In genomic region chr5:35879199-35879598, GRCm38 (mm10) we compare ENCODE assay signal across 14 mouse cellular contexts. TPM values are rescaled to one million over a fixed set of nuclear protein-coding genes. Genes with fewer than 3 reads are reported as not detected.
DNase-seq lines count a peak whose midpoint lies in the region; ATAC-seq and TF ChIP-seq lines count a peak whose summit lies in the region.
"Had no signal": no experiment of that assay in that cellular context is flagged by ENCODE, and none has a peak within 500 bp of the region (broad histone marks: within the 10 kb centered on the region; RNA-seq: fewer than 3 reads in every experiment).

No protein-coding gene starts in this region.

- no peak overlapping the region for H3K9ac ChIP-seq in forebrain, embryonic 15.5 days (replicated peaks)
- H3K9ac ChIP-seq in intestine, embryonic 16.5 days (ENCODE audit: low read depth, low read length) = no peak overlapping the region
- H3K9ac ChIP-seq: limb, embryonic 15.5 days had no signal

- 62% methylated on average over 8 of the region's 8 CpGs for WGBS in forebrain, embryonic 15.5 days
- WGBS in forebrain, embryonic 10.5 days = 90% methylated on average over 8 of the region's 8 CpGs
- 89% methylated on average over 8 of the region's 8 CpGs for WGBS in intestine, embryonic 16.5 days

- H3K27me3 ChIP-seq in forebrain, embryonic 15.5 days = no peaks in the 10 kb centered on the region
- H3K27me3 ChIP-seq in forebrain, embryonic 10.5 days (ENCODE audit: poor library complexity, severe bottlenecking) = no peaks in the 10 kb centered on the region
- no peaks in the 10 kb centered on the region for H3K27me3 ChIP-seq in intestine, embryonic 16.5 days (replicated peaks; ENCODE audit: control insufficient read depth, insufficient read depth, low read length)
- H3K27me3 ChIP-seq: limb, embryonic 15.5 days had no signal

- H3K4me2 ChIP-seq in forebrain, embryonic 15.5 days (replicated peaks) = no peak overlapping the region
- no peak overlapping the region for H3K4me2 ChIP-seq in intestine, embryonic 16.5 days (ENCODE audit: low read depth, low read length)
- H3K4me2 ChIP-seq: limb, embryonic 15.5 days had no signal

- TF ChIP-seq CTCF in brain, embryonic 14.5 days (IDR thresholded peaks at IDR 0.05; ENCODE audit: borderline replicate concordance, extremely low read depth, insufficient read depth, insufficient read length) = no peak
- TF ChIP-seq CTCF in layer of hippocampus, adult 2 months (conservative IDR thresholded peaks at IDR 0.05) = no peak

- H3K4me1 ChIP-seq in forebrain, embryonic 15.5 days = peaks cover 18% of the 10 kb centered on the region
- H3K4me1 ChIP-seq in forebrain, embryonic 10.5 days = peaks cover 11% of the 10 kb centered on the region; the same call in 1 of the 2 replicates
- peaks cover 3% of the 10 kb centered on the region; the same call in 1 of the 2 replicates for H3K4me1 ChIP-seq in intestine, embryonic 16.5 days (ENCODE audit: control insufficient read depth, insufficient read depth, low read length)

- no peak for TF ChIP-seq POLR2A in brain, embryonic 14.5 days (IDR thresholded peaks at IDR 0.05; ENCODE audit: borderline replicate concordance, extremely low read depth, insufficient read depth, insufficient read length, poor library complexity, severe bottlenecking)

- peak overlapping the region; percentile 61 for H3K27ac ChIP-seq in forebrain, embryonic 15.5 days (replicated peaks)
- H3K27ac ChIP-seq in forebrain, embryonic 10.5 days = no peak overlapping the region
- peak overlapping the region; percentile 87 for H3K27ac ChIP-seq in layer of hippocampus, adult 2 months
- no peak overlapping the region for H3K27ac ChIP-seq in intestine, embryonic 16.5 days (ENCODE audit: low read length)
- H3K27ac ChIP-seq: limb, embryonic 15.5 days had no signal

- no peak overlapping the region for H3K4me3 ChIP-seq in forebrain, embryonic 15.5 days
- no peak overlapping the region for H3K4me3 ChIP-seq in forebrain, embryonic 10.5 days
- H3K4me3 ChIP-seq in layer of hippocampus, adult 2 months = no peak overlapping the region
- no peak overlapping the region for H3K4me3 ChIP-seq in intestine, embryonic 16.5 days (ENCODE audit: low read length)
- H3K4me3 ChIP-seq: limb, embryonic 15.5 days had no signal

- no peaks in the 10 kb centered on the region for H3K9me3 ChIP-seq in forebrain, embryonic 15.5 days
- no peaks in the 10 kb centered on the region for H3K9me3 ChIP-seq in forebrain, embryonic 10.5 days
- H3K9me3 ChIP-seq in intestine, embryonic 16.5 days (ENCODE audit: control insufficient read depth, low read length) = no peaks in the 10 kb centered on the region
- H3K9me3 ChIP-seq: limb, embryonic 15.5 days had no signal

- peak; percentile 93 for ATAC-seq in forebrain, embryonic 15.5 days (replicated peaks)
- no peak for ATAC-seq in intestine, embryonic 16.5 days
- no peak for ATAC-seq in granulocyte monocyte progenitor cell, adult 5-6 weeks (replicated peaks; ENCODE audit: poor library complexity, severe bottlenecking)

- H3K36me3 ChIP-seq in forebrain, embryonic 15.5 days = no peaks in the 10 kb centered on the region
- H3K36me3 ChIP-seq in forebrain, embryonic 10.5 days (replicated peaks) = no peaks in the 10 kb centered on the region
- H3K36me3 ChIP-seq in intestine, embryonic 16.5 days (ENCODE audit: control insufficient read depth, insufficient read depth, low read length) = no peaks in the 10 kb centered on the region
- H3K36me3 ChIP-seq: limb, embryonic 15.5 days had no signal

- no peak for DNase-seq in forebrain, embryonic 10.5 days (ENCODE audit: extremely low spot score, low spot score)
- DNase-seq in brain, embryonic 14.5 days (ENCODE audit: low read depth) = peak; percentile 90
- DNase-seq in layer of hippocampus, adult 2 months (ENCODE audit: low spot score in 2 of 2) = peak; percentile 79 to 84
- DNase-seq in right cerebral cortex, adult 2 months (ENCODE audit: low spot score in 2 of 2) = peak; percentile 64 to 67
- no peak for DNase-seq in retina, embryonic 14.5 days (ENCODE audit: low spot score)
- DNase-seq: B cell, adult 2 months; cerebellum, adult 11-12 months; kidney, postnatal 25 days; lung, postnatal 36 days; midbrain, embryonic 14.5 days had no signal

RNA-seq across cellular contexts. Expression of gene Afap1, which starts 13.9 kb away (rescaled TPM):
- polyA plus RNA-seq in forebrain, embryonic 15.5 days (2015; fragmentation: Nextera tagmentation; extraction: Ambion mirVana) = 52.5 and 55.7 TPM in 2 replicates
- 12.8 and 14.3 TPM in 2 replicates for polyA plus RNA-seq in forebrain, embryonic 10.5 days (2016; fragmentation: Nextera tagmentation; extraction: Ambion mirVana)
- polyA plus RNA-seq in brain, embryonic 14.5 days (2012; rRNA removed) = 62.2 and 97.5 TPM in 2 replicates
- 10 to 100 TPM; 25.9 to 30.4 TPM for total RNA-seq in layer of hippocampus, adult 2 months (2021)
- polyA plus RNA-seq in intestine, embryonic 16.5 days (2015; fragmentation: Nextera tagmentation; extraction: Ambion mirVana) = 12.6 and 13.3 TPM in 2 replicates
- 23.7 and 36.0 TPM in 2 replicates for total RNA-seq in granulocyte monocyte progenitor cell, adult 5-6 weeks (2014; fragmentation: Nextera tagmentation)
- 17.9 and 20.4 TPM in 2 replicates for total RNA-seq in granulocyte monocyte progenitor cell, adult 5-6 weeks (2017)

Comparison
In these comparisons a context has a peak if more than half of its experiments do, and no peak if none do; other contexts are left out.
1. H3K27ac ChIP-seq: peak in forebrain, embryonic 15.5 days (single experiment) and layer of hippocampus, adult 2 months (single experiment); none in forebrain, embryonic 10.5 days (single experiment) and intestine, embryonic 16.5 days (single experiment).
2. DNase-seq: peak in brain, embryonic 14.5 days (single experiment), layer of hippocampus, adult 2 months (2 of 2) and right cerebral cortex, adult 2 months (2 of 2); none in forebrain, embryonic 10.5 days (single experiment) and retina, embryonic 14.5 days (single experiment).